Mouse (Mus musculus): ENCODE data around the gene Lonrf3. TPM values are rescaled to one million over a fixed set of nuclear protein-coding genes. Genes with fewer than 3 reads are reported as not detected.
A peak's percentile ranks its signal among the peaks of the same experiment; 100 is the strongest.

Lonrf3 gene
- total RNA-seq (2014; fragmentation: Nextera tagmentation) (1.9 TPM in 1 of 2 replicates, not detected in the other), total RNA-seq (2017) (1.8 and 2.0 TPM in 2 replicates)

DNA sequence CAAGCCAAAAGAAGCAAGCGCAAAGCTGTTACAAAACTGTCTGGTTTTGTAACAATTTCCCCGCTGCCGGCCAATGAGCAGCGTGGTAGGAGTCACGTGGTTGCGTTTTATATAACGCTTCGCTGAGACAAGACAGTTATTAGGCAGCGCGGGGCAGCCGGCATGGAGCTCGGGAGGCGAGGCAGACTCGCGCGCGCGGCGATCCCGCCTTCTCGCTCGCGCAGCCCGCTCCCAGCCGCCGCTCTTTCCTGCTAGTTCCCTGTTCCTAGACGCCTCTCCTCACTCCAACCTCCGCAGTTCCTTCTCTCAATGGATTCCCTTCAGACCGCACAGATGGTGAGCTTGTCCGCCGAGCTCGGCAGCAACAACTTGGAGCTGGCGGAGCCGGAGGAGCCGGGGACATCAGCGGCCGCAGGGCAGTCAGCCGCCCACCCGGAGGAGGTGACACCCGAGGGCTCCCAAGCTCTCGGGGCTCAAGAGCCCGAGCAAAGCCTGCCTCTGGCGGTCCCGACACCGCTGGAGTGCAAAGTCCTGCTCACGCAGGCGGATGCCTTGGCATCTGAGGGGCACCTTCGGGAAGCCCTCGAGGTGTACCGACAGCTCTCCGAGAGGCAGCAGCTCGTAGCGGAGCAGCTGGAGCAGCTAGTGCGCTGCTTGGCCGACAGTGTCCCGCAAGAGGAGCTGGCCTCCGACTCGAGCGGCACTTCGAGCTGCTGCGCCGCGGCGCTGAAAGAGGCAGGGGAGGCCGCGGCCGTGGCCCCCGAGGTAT lies at the start of gene Lonrf3:
Gene Lonrf3 (plus strand): TSS at position 83 of the 769 bp plus-strand sequence.
- ATAC-seq (replicated peaks; ENCODE audit: low FRiP score, low TSS enrichment, poor library complexity, severe bottlenecking): peak; percentile 73

DNA sequence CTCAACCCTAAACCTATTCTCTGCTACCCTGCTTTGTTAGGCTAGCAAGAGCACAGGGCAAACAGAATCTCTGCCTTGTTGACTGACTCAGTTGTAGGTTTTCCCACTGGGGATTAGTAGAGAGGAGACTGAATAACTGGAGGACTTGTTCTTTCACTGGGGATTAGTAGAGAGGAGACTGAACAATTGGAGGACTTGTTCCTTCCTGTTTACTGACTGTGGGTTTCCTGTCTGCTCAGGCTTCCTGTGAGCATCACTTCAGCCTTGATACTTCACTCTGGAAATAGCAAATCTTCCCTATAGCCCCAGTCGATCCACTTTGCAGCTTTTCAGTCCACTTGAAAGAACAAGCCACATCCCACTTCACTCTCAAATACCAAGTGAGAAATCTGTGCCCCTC lies 49.4 kb upstream of the Lonrf3 start:
- ATAC-seq (replicated peaks; ENCODE audit: low FRiP score, low TSS enrichment, poor library complexity, severe bottlenecking): no peak

DNA sequence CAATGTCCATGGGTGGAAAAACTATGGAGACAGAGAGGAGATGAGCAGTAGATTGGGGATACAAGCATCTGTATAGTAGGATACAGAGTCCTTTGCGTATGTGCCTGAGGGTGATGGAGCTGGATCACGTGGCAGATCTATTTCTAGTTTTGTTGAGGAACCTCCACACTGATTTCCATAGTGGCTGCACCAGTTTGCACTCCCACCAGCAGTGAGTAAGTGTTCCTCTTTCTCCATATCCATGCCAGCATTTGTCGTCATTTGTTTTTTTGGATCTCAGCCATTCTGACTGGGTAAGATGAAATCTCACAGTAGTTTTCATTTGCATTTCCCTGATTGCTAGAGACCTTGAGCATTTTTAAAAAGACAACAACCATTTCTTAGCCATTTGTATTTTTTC lies 16.7 kb upstream of the Lonrf3 start:
- no peak for ATAC-seq (replicated peaks; ENCODE audit: low FRiP score, low TSS enrichment, poor library complexity, severe bottlenecking)

DNA sequence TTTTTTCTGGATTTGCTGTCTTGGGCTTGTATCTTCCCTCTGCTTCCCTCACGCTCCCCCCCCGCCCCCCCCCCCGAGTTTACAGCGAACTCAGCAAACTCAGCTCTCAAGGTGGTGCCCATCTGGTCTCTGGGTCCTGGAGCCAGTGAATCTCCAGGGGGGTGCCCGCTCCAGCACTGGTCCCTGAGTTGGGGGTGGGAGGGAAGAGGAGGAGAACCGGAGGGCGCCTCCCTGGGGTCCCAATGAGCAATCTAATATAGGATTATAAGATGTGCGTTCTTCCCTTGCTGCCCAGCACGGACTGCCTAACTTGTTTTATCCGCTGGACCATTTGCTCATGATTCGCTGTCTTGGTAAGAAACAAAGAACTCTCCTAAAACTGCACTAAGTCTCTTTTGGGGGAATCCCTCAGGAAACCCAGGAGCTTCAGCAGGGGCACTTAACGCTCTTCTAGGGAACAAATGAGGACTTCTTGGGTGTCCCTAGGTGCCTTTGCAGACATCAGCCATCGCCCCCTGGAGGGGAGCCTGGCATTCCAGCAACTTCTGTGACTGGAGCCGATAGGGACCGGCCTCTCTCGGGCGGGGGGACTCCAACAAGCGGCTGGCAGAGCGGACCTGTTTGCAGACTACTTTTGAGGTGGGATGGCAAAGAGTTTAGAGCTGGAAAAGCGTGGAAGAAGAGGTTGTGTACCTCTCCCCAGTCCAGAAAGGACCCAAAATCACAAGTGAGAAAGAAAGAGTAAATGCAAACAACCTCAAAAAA lies 480 bp upstream of the Lonrf3 start:
- ATAC-seq (replicated peaks; ENCODE audit: low FRiP score, low TSS enrichment, poor library complexity, severe bottlenecking): no peak

DNA sequence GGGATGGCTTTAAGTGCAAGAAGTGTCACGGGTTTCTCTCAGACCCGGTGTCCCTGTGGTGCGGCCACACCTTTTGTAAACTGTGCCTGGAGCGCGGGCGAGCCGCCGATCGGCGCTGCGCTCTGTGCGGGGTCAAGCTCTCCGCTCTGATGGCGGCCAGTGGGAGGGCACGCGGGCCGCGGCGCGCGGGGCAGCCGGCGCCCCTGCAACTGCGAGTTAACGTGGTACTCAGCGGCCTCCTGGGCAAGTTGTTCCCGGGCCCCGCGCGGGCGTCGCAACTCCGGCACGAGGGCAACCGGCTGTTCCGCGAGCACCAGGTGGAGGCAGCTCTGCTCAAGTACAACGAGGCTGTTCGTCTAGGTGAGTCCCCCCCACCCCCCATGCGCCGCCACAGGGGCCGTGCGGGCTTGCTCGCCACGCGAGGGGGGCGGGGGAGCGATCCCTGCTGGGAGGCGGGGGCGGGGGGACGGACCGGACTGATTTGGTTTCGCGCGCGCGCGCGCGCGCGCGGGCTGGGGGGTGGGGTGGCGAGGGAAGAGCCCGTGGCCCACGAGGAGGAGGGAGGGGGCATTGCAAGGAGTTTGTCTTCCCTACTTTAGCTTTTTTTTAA lies 992 bp downstream of the Lonrf3 start:
- ATAC-seq (replicated peaks; ENCODE audit: low FRiP score, low TSS enrichment, poor library complexity, severe bottlenecking): no peak

DNA sequence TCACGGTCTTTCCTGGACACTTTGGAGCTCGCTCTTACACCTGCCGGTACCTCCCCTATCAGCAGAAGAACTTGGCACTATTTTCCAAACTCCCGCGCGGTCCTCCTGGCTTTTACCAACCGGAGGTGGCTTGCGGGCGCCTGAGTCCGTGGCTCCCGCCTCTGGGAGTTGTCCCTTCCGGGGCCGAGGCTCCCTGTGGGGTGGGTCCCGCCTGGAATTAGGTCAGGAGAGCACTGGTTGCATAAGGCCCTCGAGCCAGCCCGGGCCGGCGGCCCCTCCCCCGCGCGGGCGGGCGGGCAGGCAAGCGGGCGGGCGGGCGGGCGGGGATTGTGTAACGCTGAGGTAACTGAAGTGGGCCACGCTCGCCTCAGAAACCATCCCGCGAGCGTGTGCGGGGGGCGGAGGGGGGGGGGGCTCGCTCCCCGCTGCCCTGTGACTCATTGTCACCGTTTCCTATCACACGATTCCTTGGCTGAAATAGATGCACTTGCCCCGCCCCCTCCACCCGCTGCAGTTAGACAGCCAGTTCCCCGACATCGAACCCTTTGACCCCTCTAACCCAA lies 1.8 kb downstream of the Lonrf3 start:
- no peak for ATAC-seq (replicated peaks; ENCODE audit: low FRiP score, low TSS enrichment, poor library complexity, severe bottlenecking)

DNA sequence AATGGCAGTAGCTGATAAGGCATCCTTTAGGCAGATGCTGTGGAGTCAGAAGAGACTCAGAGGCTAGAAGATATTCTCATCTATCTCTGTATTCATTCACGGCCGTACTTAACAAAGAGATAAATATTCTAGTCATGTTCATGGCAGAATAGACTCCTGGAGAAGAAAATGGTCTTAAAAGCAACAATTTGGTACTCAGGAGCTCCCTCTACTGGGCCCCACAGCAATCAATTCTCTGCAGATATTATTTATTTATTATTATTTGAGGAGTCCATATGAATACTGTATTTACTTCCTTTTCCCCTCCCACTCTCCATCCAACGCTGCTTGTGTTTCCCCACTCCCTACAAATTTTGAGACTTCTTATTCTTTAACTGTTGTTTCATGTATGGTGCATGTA lies 24.3 kb downstream of the Lonrf3 start:
- no peak for ATAC-seq (replicated peaks; ENCODE audit: low FRiP score, low TSS enrichment, poor library complexity, severe bottlenecking)

DNA sequence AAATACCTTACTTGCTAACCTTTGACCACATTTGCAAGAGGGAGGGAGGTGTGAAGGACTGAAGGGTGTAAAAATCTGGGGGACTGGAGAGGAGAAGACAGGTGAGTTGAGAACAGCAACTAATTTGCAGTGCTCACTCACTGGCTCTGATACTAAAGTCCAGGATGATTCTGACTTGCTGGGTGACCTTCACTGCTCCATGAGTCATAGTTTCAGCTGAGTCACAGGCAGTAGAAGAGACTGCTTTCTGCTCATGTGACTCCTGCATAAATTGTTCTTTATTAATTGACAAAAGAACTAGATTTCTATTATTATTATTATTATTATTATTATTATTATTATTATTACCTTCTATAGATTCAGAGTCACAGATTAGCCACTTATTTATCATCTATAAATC lies 57.2 kb downstream of the Lonrf3 start:
- ATAC-seq (replicated peaks; ENCODE audit: low FRiP score, low TSS enrichment, poor library complexity, severe bottlenecking): no peak

DNA sequence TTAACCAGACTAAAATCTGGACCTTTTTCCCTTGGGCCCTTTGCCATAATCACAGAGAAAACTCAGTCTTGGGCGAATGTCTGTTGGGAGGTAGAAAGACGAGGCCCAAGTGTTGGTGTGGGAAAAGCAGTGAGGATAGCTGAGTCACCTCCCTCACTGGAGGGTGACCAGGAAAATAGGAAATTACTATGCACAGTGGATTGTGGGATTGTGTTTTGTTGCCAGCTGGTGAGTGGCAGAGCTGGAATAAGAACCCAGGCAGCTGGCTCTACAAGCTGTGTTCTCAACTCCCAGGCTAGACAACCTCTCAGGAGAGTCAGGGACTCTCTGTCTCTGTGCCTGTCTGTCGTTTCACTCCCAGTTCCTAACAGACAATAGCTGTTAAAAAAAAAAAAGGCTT lies 61.8 kb downstream of the Lonrf3 start:
- ATAC-seq (replicated peaks; ENCODE audit: low FRiP score, low TSS enrichment, poor library complexity, severe bottlenecking): no peak

DNA sequence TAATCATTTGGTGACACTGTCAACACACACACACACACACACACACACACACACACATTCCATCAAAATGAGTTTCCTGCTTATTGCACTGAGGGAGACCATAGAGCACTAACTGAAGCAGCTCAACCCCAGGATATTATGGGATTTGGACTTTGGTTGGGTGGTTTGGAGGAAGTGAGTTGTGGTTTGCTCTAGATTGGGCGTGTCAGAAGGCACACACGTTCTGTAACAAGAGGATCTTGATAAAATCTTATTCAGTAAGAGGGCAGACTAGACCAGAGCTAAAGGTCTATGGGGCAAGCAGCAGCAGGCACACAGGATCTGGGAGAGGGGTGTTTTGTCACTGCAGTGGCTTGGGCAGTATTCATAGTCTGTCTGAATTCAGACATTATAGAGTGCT lies 62.4 kb downstream of the Lonrf3 start:
- ATAC-seq (replicated peaks; ENCODE audit: low FRiP score, low TSS enrichment, poor library complexity, severe bottlenecking): no peak

DNA sequence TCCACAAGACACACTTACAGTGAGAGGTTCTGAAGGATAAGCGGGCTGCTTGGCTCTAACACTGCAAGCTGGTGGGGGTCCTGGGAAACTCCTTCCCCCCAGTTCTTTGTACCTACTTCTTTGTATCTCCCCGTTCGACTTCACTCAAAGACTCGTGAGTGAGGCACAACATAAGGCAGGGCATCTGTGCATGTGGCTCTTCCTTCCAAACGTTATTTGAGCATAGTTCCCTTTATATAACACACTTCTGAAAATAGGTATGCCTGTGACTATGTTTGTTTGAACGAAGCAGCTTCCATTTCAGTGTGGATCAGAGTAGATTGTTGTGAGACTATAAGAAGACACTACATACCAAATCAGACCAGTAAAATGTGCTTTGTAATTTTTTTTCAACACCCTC lies 64.5 kb downstream of the Lonrf3 start:
- no peak for ATAC-seq (replicated peaks; ENCODE audit: low FRiP score, low TSS enrichment, poor library complexity, severe bottlenecking)

DNA sequence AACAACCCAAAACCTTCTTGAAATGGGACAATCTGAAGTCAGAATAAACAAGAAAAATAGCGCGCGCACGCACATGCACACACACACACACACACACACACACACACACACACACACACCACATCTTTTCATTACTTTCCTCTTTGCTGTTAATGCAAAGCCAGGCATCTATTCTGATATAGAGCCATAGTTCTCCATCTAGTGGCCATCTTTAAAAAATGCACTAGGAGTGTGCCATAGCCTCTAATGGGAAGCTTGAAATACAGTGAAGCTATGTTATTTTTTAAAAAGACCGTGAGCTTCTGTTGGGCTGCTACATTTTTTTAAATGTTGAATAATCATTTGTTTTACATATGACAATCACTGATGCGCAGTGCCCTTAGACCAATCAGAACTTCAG lies 65.1 kb downstream of the Lonrf3 start:
- ATAC-seq (replicated peaks; ENCODE audit: low FRiP score, low TSS enrichment, poor library complexity, severe bottlenecking): no peak

DNA sequence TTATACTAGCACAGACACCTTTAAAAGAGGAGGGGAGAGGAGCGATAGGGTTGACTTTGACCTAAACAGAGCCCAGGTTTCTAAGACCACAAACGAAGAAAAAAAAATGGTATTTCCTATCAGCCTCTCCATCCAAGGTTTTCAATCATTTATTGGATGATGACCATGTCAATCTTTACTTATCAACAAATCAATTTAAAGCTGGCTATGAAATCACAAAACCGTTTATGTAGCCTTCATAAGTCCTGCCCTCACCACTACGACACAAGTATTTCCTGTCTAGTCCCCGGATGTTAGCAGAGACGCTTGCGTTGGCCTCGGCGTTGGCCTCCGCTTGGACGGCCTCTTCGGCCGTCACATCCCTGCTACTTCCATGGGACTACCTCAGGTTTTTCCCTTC lies 72.8 kb downstream of the Lonrf3 start, which contains the start of gene Gm6268:
Gene Gm6268 (plus strand): TSS at position 301 of the 400 bp plus-strand sequence.
- ATAC-seq (replicated peaks; ENCODE audit: low FRiP score, low TSS enrichment, poor library complexity, severe bottlenecking): no peak

DNA sequence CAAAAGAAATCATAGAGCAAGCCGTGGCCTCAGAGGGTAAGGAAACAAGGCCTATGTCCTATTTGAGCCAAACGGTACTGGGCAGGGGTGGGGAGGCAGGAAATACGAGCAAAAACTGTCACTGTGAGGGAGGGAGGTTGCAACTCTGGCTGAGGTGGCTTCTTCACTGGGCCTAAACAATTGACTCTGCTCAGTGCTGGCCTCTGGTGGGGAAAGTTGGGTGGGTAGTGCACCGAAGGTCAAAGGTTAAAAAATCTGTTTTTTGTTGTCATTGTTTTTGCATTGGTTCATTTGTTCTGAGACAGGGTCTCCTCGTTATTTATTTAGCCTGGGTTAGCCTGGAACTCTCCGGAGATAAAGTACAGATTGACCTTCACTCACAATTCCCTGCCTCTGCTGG lies 74.2 kb downstream of the Lonrf3 start:
- ATAC-seq (replicated peaks; ENCODE audit: low FRiP score, low TSS enrichment, poor library complexity, severe bottlenecking): no peak

Other genes starting within 250 kb of the Lonrf3 start
- gene Il13ra1, start 216.2 kb upstream of the Lonrf3 start, total RNA-seq (2014; fragmentation: Nextera tagmentation): not detected in 2 replicates
- not detected in 2 replicates for gene Il13ra1, start 216.2 kb upstream of the Lonrf3 start, total RNA-seq (2017)
- not detected in 2 replicates for gene Zcchc12, start 132.4 kb upstream of the Lonrf3 start, total RNA-seq (2014; fragmentation: Nextera tagmentation)
- not detected in 2 replicates for gene Zcchc12, start 132.4 kb upstream of the Lonrf3 start, total RNA-seq (2017)
- gene Gm6268, start 72.9 kb downstream of the Lonrf3 start, total RNA-seq (2014; fragmentation: Nextera tagmentation): not detected in 2 replicates
- gene Gm6268, start 72.9 kb downstream of the Lonrf3 start, total RNA-seq (2017): not detected in 2 replicates
- gene Gm14569, start 163.5 kb downstream of the Lonrf3 start, total RNA-seq (2014; fragmentation: Nextera tagmentation): not detected in 2 replicates
- not detected in 2 replicates for gene Gm14569, start 163.5 kb downstream of the Lonrf3 start, total RNA-seq (2017)

Measured in megakaryocyte-erythroid progenitor cell, adult 5-6 weeks (primary cell).